Mouse (Mus musculus) cerebellum, adult 2 months (tissue): ENCODE data around the gene Katnbl1. TPM values are rescaled to one million over a fixed set of nuclear protein-coding genes. Genes with fewer than 3 reads are reported as not detected.
"Not testable (repeated sequence)": the region's sequence is repeated elsewhere in the genome, so short reads cannot be mapped to it uniquely, and the experiment has no call there.

Experiments used
- DNase-seq, 2 experiments: peaks; one replicate each; pipeline ENCODE4 v3.0.0; 2021
- H3K27ac ChIP-seq: fragments of 200-500 bp; 2 replicates; pipeline ENCODE4 v1.5.1; 2012; ENCODE audit warnings: low read length, control low read depth, inconsistent platforms; ENCODE audit not compliant: insufficient read depth
- H3K27me3 ChIP-seq: fragments of 200-500 bp; 2 replicates; pipeline ENCODE4 v1.6.1; 2012; ENCODE audit warnings: inconsistent platforms, mild to moderate bottlenecking, low read length, moderate library complexity; ENCODE audit not compliant: control insufficient read depth, insufficient read depth
- H3K4me1 ChIP-seq: fragments of 200-500 bp; 2 replicates; pipeline ENCODE4 v1.6.1; 2011; ENCODE audit warnings: low read length; ENCODE audit not compliant: control insufficient read depth, insufficient read depth
- H3K4me3 ChIP-seq: fragments of 200-500 bp; replicated peaks from 2 replicates; pipeline ENCODE3; 2011; ENCODE audit warnings: mild to moderate bottlenecking, low read depth, low read length, control low read depth; ENCODE audit not compliant: insufficient read depth
- CTCF ChIP-seq: fragments of 200-500 bp; IDR thresholded peaks from 2 replicates; pipeline ENCODE4 v1.5.1; 2011; ENCODE audit warnings: low read depth, mild to moderate bottlenecking, control low read depth, low read length, moderate library complexity, borderline replicate concordance; ENCODE audit not compliant: insufficient read depth
- POLR2A ChIP-seq: fragments of 200-500 bp; IDR thresholded peaks from 2 replicates; pipeline ENCODE4 v1.6.1; 2011; ENCODE audit warnings: low read length, control low read depth, borderline replicate concordance; ENCODE audit not compliant: insufficient read depth
- WGBS: fragments of 180-500 bp; shearing (Covaris S2); methylation state at CpG from one replicate; pipeline ENCODE4 v1.1.7; 2018; 5-methylcytosine and 5-hydroxymethylcytosine counted together
- polyA plus RNA-seq: library from polyadenylated mRNA; depleted of rRNA; stranded (reverse); fragments of >200 nt; gene quantifications from 2 replicates; pipeline ENCODE4 v1.2.3, GENCODE M21; 2012

Gene Katnbl1
- polyA plus RNA-seq, 1 experiment, result 10.7 TPM

DNA sequence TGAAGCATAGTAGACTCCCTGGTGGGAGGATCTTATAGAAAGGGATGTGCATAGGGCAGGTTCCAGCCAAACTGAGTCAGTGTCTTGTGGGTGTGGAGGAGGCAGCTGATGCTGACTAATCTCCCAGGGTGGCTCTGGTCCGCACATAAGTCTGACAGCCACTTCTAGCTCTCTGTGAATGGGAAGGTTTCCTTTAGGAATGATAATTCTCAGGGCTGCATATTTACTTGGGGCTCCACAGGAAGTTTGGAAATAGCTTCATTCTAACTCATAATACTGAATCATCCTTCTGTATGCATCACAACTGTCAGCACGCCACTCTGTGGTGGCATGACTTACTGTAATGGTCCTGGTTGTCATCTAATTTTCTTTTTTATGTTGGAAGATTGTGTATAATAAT is 64.5 kb downstream of the Katnbl1 start:
- H3K4me1 ChIP-seq, result no peaks in the 10 kb centered on the region
- no peak overlapping the region for H3K4me3 ChIP-seq
- TF ChIP-seq POLR2A, result no peak
- no peak for TF ChIP-seq CTCF
- no peak for DNase-seq
- 56% methylated on average over 2 of the region's 2 CpGs for WGBS
- no peak overlapping the region for H3K27ac ChIP-seq
- no peaks in the 10 kb centered on the region for H3K27me3 ChIP-seq

DNA sequence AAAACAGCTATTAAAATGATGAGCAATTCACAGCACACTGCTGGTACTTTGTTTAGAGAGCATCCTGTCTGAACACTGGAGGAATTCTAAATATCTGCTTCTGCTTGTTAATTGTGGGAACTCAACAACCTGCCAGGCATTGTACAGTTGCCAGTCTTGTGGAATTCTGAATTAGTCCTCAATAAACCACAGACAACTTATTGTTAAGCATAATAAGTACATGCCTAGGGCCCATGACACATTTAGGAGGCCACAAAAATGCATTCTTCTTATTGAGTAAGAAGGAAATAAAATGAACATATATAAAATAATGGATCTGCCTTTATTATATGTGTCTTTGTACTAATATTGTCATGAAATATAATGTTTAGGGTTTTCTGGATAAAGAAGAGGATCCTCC is 66.5 kb downstream of the Katnbl1 start:
- TF ChIP-seq POLR2A, result no peak
- TF ChIP-seq CTCF, result no peak
- Histone ChIP-seq H3K4me3 (no peak overlapping the region), H3K27ac (no peak overlapping the region), H3K4me1 (no peaks in the 10 kb centered on the region), H3K27me3 (no peaks in the 10 kb centered on the region)
- DNase-seq, result no peak

DNA sequence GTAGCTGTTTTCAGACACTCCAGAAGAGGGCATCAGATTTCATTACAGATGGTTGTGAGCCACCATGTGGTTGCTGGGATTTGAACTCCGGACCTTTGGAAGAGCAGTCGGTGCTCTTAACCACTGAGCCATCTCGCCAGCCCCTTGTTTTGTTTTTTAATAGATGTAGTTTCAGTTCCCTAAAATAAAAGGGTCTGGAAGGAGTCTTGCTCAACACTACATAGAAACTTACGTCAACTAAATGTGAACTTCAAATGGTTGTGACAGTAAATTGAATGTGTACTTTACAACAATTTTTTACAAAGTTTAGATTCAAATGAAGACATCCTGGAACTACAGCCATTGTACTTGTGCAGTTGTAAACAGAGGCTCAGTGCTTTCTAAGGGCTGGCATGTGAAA is 69.0 kb downstream of the Katnbl1 start:
- WGBS, result 70% methylated on average over 4 of the region's 4 CpGs

DNA sequence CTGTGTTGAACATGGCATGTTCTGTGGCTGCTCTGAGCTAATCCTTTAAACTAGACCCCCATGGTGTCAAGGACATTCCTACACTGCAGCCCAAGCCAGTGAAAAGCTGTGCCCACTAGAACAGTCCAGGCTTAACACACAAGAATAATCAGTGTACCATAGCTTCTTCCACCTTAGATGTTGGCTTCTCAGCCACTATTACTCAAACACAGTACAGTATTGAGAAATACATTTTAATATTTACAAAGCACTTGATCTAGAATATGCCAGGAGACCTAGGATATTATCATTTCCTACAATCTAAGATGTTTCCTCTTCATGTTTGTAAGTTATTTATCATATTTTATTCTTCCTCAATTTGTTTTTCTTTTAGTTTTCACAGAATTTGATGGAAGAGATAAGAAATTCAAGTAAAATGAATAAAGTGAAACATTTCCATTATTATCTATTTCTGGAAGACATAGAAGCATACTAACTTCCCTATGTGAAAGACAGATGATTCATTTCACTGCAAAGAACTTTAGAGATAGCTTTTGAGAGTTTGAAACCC is 69.6 kb downstream of the Katnbl1 start:
- DNase-seq, result no peak
- Histone ChIP-seq H3K27ac (no peak overlapping the region), H3K27me3 (no peaks in the 10 kb centered on the region), H3K4me3 (no peak overlapping the region), H3K4me1 (no peaks in the 10 kb centered on the region)
- TF ChIP-seq POLR2A (no peak), CTCF (no peak)

More for the DNA sequence above, 69.0 kb downstream of the Katnbl1 start:
- DNase-seq, H3K4me1 ChIP-seq, H3K27ac ChIP-seq, H3K4me3 ChIP-seq, H3K27me3 ChIP-seq: not testable (repeated sequence)

DNA sequence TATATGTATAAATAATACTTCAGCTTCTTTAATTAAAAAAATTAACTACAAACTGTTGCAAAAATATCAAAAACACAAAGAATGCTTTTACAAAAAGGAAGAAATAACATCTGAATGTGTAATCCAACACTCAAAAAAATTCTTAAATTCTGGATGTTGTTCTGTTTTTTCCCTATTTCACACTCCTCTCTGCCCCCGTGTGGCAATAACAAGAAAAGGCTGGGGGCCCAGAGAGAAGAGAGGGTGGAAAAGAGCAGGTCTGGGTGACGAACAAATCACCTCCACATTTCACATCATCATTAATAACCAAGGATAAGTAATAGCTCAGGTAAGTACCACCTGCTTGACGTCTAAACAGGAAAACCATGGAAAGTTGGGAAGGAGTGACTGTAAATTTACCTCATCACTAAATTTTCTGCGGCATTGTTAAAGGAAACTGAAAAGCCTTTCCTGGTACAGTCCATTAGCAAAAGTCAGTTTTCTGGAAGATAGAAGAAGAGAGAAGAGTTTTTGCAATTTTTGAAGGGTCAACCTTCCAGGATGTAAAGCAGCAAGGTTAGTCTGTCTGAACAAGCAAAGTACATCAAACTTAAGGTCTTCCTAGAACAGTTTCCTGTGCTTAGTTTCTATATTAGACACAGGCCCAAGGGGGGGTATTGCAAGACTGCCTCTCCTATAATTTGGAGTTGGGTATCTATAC is 70.7 kb downstream of the Katnbl1 start:
- H3K4me3 ChIP-seq, result no peak overlapping the region
- WGBS, result 32% methylated on average over 4 of the region's 4 CpGs
- no peak for DNase-seq
- no peaks in the 10 kb centered on the region for H3K4me1 ChIP-seq
- H3K27ac ChIP-seq, result no peak overlapping the region
- H3K27me3 ChIP-seq, result no peaks in the 10 kb centered on the region
- TF ChIP-seq CTCF, result peak; percentile 24; the same call in 1 of the 2 replicates
- no peak for TF ChIP-seq POLR2A

DNA sequence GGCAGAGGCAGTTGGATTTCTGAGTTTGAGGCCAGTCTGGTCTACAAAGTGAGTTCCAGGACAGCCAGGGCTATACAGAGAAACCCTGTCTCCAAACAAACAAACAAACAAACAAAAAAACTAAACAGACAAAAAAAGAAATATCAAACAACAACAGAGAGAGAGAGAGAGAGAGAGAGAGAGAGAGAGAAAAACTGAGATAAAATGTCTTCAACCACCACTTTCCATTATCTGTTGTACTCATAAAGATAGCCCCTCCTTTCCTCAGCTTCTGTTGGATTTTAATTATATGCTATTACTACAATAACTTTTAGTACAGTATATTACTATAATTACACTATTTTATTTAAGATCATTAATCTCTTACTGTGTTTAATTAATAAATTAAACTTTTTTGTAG is 73.5 kb downstream of the Katnbl1 start:
- H3K4me3 ChIP-seq, DNase-seq, H3K27ac ChIP-seq, H3K27me3 ChIP-seq, H3K4me1 ChIP-seq: not testable (repeated sequence)

DNA sequence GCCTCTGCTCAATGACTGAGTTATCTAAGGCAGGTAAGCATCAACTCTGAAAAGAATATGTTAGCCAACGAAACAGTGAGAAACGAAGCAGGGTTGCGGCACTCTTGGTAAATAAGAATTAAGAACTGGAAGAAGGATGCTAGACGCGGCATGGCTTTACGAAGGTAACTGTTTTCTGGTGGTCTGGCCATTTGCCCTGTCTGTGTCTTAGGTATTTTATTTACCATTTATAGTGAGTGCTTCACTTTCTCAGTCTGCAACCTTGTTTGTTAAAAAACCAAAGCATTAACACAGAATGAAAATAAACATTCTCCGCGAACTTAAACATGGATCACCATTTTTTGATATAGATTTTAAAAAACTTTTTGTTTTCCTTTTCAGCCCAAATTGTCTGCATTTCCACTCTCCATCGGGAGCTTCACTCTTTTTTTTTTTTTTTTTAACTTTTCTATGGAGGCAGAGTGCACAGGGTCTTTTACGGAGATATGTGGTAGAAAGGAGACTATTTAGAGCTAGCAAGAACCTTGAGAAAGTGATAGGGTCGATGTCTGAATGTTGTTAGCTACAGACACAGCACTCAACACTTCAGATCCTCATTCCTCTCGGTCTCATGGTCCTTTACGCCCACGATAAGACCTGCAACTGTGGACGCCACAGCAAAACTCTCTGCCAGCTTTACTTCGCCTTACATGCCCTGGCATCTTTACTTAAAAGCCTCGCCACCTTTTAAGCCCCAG is 75.3 kb downstream of the Katnbl1 start:
- Histone ChIP-seq H3K4me1 (peaks cover 3% of the 10 kb centered on the region; the same call in 1 of the 2 replicates), H3K27ac (peak overlapping the region; percentile 52), H3K4me3 (peak overlapping the region; percentile 98), H3K27me3 (no peaks in the 10 kb centered on the region)
- DNase-seq, result no peak
- 33% methylated on average over 17 of the region's 17 CpGs for WGBS
- no peak for TF ChIP-seq CTCF

DNA sequence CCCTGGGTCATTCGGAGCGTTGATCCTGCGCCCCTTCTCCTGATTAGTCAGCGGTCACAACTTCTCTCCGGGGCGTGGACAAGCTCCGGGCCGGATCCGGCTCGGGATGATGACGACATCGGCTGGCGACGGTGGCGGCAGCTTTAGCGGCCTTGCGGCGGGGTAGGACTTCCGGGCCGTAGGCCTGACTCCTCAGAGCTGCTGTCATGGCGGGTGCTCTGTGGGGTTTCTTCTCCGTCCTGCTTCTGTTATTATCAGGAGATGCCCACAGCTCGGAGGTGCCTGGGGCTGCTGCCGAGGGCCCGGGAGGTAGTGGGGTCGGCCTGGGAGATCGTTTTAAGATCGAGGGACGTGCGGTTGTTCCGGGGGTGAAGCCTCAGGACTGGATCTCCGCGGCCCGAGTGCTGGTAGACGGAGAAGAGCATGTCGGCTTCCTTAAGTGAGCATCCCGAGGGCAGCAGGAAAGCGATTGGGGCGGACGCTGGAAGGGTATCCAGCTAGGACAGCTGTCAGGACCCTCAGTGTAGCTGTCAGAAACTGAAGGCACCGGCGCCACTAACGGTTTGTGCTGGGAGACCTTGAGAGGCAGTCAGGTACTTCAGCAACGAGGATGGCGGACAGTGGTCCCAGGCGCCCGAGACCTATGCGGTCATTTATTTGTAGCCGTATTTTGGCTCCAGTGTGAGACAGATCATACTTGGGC is 76.0 kb downstream of the Katnbl1 start, which contains the start of gene Emc7:
TSS of gene Emc7 (plus strand) at position 136 of the 703 bp plus-strand sequence.
- Histone ChIP-seq H3K27me3 (no peaks in the 10 kb centered on the region), H3K4me3 (peak within 1 kb of the TSS; percentile 98), H3K4me1 (peaks cover 3% of the 10 kb centered on the region; the same call in 1 of the 2 replicates), H3K27ac (peak within 1 kb of the TSS; percentile 67)
- WGBS, result under 1% methylated on average over 49 of the region's 49 CpGs
- peak; percentile 97 to 98 for DNase-seq
- TF ChIP-seq CTCF (no peak), POLR2A (peak; percentile 93)
